Mouse (Mus musculus) bone marrow macrophage, adult 2 months (primary cell): ENCODE data around the gene Top2a.

Experiments used
- CTCF ChIP-seq: IDR thresholded peaks from 2 replicates; pipeline ENCODE4 v1.5.1; 2012; ENCODE audit warnings: low read depth, mild to moderate bottlenecking, low read length, moderate library complexity
- POLR2A ChIP-seq: IDR thresholded peaks from 2 replicates; pipeline ENCODE4 v1.6.1; 2012; ENCODE audit warnings: mild to moderate bottlenecking, low read depth, low read length, borderline replicate concordance

DNA sequence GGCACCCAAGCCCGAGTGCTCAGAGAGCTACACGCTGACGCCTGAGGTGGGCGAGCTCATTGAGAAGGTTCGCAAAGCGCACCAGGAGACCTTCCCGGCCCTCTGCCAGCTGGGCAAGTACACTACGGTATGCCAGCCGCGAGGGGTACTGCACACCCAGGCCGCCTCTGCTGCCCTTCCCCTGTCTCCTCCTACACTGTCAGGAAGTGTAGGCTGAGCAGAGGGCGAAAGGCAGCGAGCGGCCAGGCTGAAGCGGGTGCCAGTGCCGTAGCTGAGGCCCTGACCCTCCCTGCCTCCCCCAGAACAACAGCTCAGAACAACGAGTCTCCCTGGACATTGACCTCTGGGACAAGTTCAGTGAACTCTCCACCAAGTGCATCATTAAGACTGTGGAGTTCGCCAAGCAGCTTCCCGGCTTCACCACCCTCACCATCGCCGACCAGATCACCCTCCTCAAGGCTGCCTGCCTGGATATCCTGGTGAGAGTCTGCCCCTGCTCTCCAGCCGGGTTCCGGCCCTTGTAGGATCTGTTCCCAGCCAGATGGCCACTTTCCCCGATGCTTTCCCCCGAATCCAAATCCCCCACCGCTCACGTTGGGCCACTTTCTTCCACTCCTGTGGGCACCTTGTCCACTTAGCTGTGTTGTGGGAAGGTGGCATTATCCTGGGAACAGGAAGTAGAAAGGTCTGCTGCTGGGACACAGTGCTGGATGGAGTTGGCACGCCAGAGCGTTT, 53.6 kb downstream of the Top2a start:
- TF ChIP-seq CTCF: no peak
- no peak for TF ChIP-seq POLR2A
